Mouse (Mus musculus) kidney, adult 2 months (tissue): ENCODE results near the gene Cx3cr1.

Source experiments
- CTCF ChIP-seq: fragments of 200-500 bp; conservative IDR thresholded peaks from 2 replicates; pipeline ENCODE4 v1.5.1; 2011; ENCODE audit warnings: low read depth, mild to moderate bottlenecking, control low read depth, low read length, moderate library complexity, mixed read lengths; ENCODE audit not compliant: insufficient read depth, insufficient read length
- POLR2A ChIP-seq: fragments of 200-500 bp; IDR thresholded peaks from one replicate; pipeline ENCODE4 v1.6.1; 2011; ENCODE audit warnings: low read depth, low read length, control low read depth

- TF ChIP-seq POLR2A (no peak), CTCF (no peak)
These were observed 89.9 kb downstream of the Cx3cr1 start for GRCm38 (mm10) chr9:119979749-119980148.
